Mouse (Mus musculus) forelimb bud, embryonic 11.5 days (tissue): ENCODE measurements at regions not wholly inside any gene's neighbourhood (a gene's known extent, or its start where the extent isn't known, plus 50 kb on each side); places are given as distances from the start of the nearest gene placed in this dataset.

Experiments used
- DNase-seq: peaks from one replicate; pipeline ENCODE4 v3.0.0-alpha.2; 2012; ENCODE audit warnings: low read depth, low spot score

DNA sequence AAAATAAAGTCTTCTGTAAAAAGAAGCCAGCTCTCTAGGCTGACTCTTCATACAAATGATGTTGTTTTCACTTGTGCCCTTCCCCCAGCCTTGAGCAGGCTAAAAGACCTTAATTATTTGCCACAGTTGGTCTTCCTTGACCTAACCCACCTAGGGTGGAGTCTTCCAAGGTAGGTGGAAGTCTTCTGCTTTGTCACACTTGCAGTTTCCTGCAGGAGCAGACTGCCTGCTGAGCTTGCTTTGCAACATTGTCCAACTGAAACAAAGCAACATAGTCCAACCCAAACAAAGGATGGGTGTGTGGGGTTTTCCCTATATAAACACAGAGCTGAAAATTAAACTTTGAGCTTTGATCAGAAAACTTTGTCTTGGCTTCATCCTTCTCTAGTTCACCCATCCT lies 53.0 kb upstream of the Ppfia2 start:
- no peak for DNase-seq
